Mouse (Mus musculus) intestine, embryonic 16.5 days (tissue): ENCODE data around the gene B4gat1. TPM values are rescaled to one million over a fixed set of nuclear protein-coding genes. Genes with fewer than 3 reads are reported as not detected.
A peak's percentile ranks its signal among the peaks of the same experiment; 100 is the strongest.
"Not testable (repeated sequence)": the region's sequence is repeated elsewhere in the genome, so short reads cannot be mapped to it uniquely, and the experiment has no call there.

Experiments used
- ATAC-seq: fragments of 200-750 bp; cut with Nextera tagmentation; 2 replicates; pipeline ENCODE4 v1.8.0; 2017; ENCODE audit warnings: moderate TSS enrichment, moderate library complexity
- H3K27ac ChIP-seq: fragments of 300-500 bp; sonication (generic); 2 replicates; pipeline ENCODE4 v1.5.1; 2014; ENCODE audit warnings: mild to moderate bottlenecking, low read length
- H3K27me3 ChIP-seq: fragments of 300-500 bp; sonication (generic); replicated peaks from 2 replicates; pipeline ENCODE4 v1.6.1; 2014; ENCODE audit warnings: low read length, control low read depth, mixed read lengths; ENCODE audit not compliant: control insufficient read depth, insufficient read depth
- H3K36me3 ChIP-seq: fragments of 300-500 bp; sonication (generic); 2 replicates; pipeline ENCODE4 v1.6.1; 2014; ENCODE audit warnings: low read length, control low read depth; ENCODE audit not compliant: control insufficient read depth, insufficient read depth
- H3K4me1 ChIP-seq: fragments of 300-500 bp; sonication (generic); 2 replicates; pipeline ENCODE4 v1.6.1; 2014; ENCODE audit warnings: low read length, control low read depth, mixed read lengths; ENCODE audit not compliant: control insufficient read depth, insufficient read depth
- H3K4me2 ChIP-seq: fragments of 300-500 bp; sonication (generic); 2 replicates; pipeline ENCODE4 v1.6.1; 2014; ENCODE audit warnings: low read depth, low read length, control low read depth
- H3K4me3 ChIP-seq: fragments of 300-500 bp; sonication (generic); 2 replicates; pipeline ENCODE4 v1.5.1; 2014; ENCODE audit warnings: mild to moderate bottlenecking, low read length
- H3K9ac ChIP-seq: fragments of 300-500 bp; sonication (generic); 2 replicates; pipeline ENCODE4 v1.6.1; 2014; ENCODE audit warnings: low read depth, low read length
- H3K9me3 ChIP-seq: fragments of 300-500 bp; sonication (generic); 2 replicates; pipeline ENCODE4 v1.6.1; 2016; ENCODE audit warnings: low read length, control low read depth; ENCODE audit not compliant: control insufficient read depth
- WGBS: fragments of 180-500 bp; shearing (Covaris S2); extraction: QIAGEN DNeasy Blood & Tissue Kit; methylation state at CpG from one replicate; pipeline ENCODE4 v1.1.7; 2014; 5-methylcytosine and 5-hydroxymethylcytosine counted together
- polyA plus RNA-seq: library from polyadenylated mRNA; unstranded; fragments of >200 nt; fragmentation: Nextera tagmentation; extraction: Ambion mirVana; gene quantifications from 2 replicates; pipeline ENCODE4 v1.2.1, GENCODE M21; 2015

Gene B4gat1
- polyA plus RNA-seq, 1 experiment from 2014 or later = 39.3 TPM

GRCm38 (mm10) chr19:5001666-5002406 is 36.8 kb upstream of the B4gat1 start:
- no peaks in the 10 kb centered on the region for H3K9me3 ChIP-seq
- H3K9ac ChIP-seq = peak overlapping the region; percentile 30; the same call in 1 of the 2 replicates

GRCm38 (mm10) chr19:5003644-5004043 is 35.0 kb upstream of the B4gat1 start:
- 58% methylated on average over 2 of the region's 2 CpGs for WGBS
- H3K4me3 ChIP-seq, H3K4me2 ChIP-seq, H3K4me1 ChIP-seq, H3K27me3 ChIP-seq, H3K9me3 ChIP-seq, H3K9ac ChIP-seq, H3K36me3 ChIP-seq, ATAC-seq, H3K27ac ChIP-seq: not testable (repeated sequence)

More at GRCm38 (mm10) chr19:5001666-5002406, 36.8 kb upstream of the B4gat1 start:
- ATAC-seq = peak; percentile 91
- peak overlapping the region; percentile 35 for H3K4me2 ChIP-seq
- H3K36me3 ChIP-seq = no peaks in the 10 kb centered on the region
- no peaks in the 10 kb centered on the region for H3K27me3 ChIP-seq
- peak overlapping the region; percentile 29 for H3K4me3 ChIP-seq
- WGBS = 1% methylated on average over 39 of the region's 39 CpGs
- H3K27ac ChIP-seq = no peak overlapping the region
- H3K4me1 ChIP-seq = 0 out of 2 replicates have a peak, but pooled peaks cover 4% of the 10 kb centered on the region

- Histone ChIP-seq H3K4me1 (no peaks in the 10 kb centered on the region), H3K9me3 (0 out of 2 replicates have a peak, but pooled peaks cover 2% of the 10 kb centered on the region), H3K4me2 (no peak overlapping the region), H3K27ac (no peak overlapping the region), H3K27me3 (no peaks in the 10 kb centered on the region), H3K36me3 (no peaks in the 10 kb centered on the region), H3K9ac (no peak overlapping the region), H3K4me3 (no peak overlapping the region)
- WGBS = 57% methylated on average over 4 of the region's 4 CpGs
- ATAC-seq = peak; percentile 6; the same call in 1 of the 2 replicates
Observed at GRCm38 (mm10) chr19:5004925-5005324, 33.7 kb upstream of the B4gat1 start.

GRCm38 (mm10) chr19:5013138-5013537 is 25.5 kb upstream of the B4gat1 start:
- Histone ChIP-seq H3K36me3 (no peaks in the 10 kb centered on the region), H3K27ac (no peak overlapping the region), H3K9me3 (no peaks in the 10 kb centered on the region), H3K4me2 (no peak overlapping the region), H3K4me1 (peaks cover 8% of the 10 kb centered on the region), H3K4me3 (no peak overlapping the region), H3K9ac (no peak overlapping the region), H3K27me3 (no peaks in the 10 kb centered on the region)
- 55% methylated on average over 8 of the region's 8 CpGs for WGBS
- no peak for ATAC-seq

GRCm38 (mm10) chr19:5014961-5015398 is 23.6 kb upstream of the B4gat1 start:
- WGBS = 18% methylated on average over 8 of the region's 8 CpGs
- Histone ChIP-seq H3K9ac (no peak overlapping the region), H3K36me3 (no peaks in the 10 kb centered on the region), H3K4me2 (no peak overlapping the region), H3K27ac (no peak overlapping the region), H3K4me3 (no peak overlapping the region), H3K4me1 (peaks cover 8% of the 10 kb centered on the region), H3K9me3 (no peaks in the 10 kb centered on the region), H3K27me3 (no peaks in the 10 kb centered on the region)
- ATAC-seq = no peak

GRCm38 (mm10) chr19:5016221-5016742 is 22.3 kb upstream of the B4gat1 start:
- Histone ChIP-seq H3K4me3 (no peak overlapping the region), H3K9ac (peak overlapping the region; percentile 44; the same call in 1 of the 2 replicates), H3K9me3 (no peaks in the 10 kb centered on the region), H3K4me2 (0 out of 2 replicates have a peak overlapping the region, but pooled peaks have one; percentile 31), H3K27me3 (no peaks in the 10 kb centered on the region), H3K4me1 (peaks cover 8% of the 10 kb centered on the region), H3K27ac (0 out of 2 replicates have a peak overlapping the region, but pooled peaks have one; percentile 33), H3K36me3 (no peaks in the 10 kb centered on the region)
- peak; percentile 59 for ATAC-seq
- 23% methylated on average over 10 of the region's 10 CpGs for WGBS

- Histone ChIP-seq H3K27me3 (no peaks in the 10 kb centered on the region), H3K4me1 (peaks cover 8% of the 10 kb centered on the region), H3K9ac (peak overlapping the region; percentile 44; the same call in 1 of the 2 replicates), H3K36me3 (no peaks in the 10 kb centered on the region), H3K27ac (0 out of 2 replicates have a peak overlapping the region, but pooled peaks have one; percentile 33), H3K9me3 (no peaks in the 10 kb centered on the region), H3K4me3 (no peak overlapping the region), H3K4me2 (0 out of 2 replicates have a peak overlapping the region, but pooled peaks have one; percentile 31)
- 24% methylated on average over 12 of the region's 12 CpGs for WGBS
- ATAC-seq = no peak
Observed at GRCm38 (mm10) chr19:5016782-5017181, 21.8 kb upstream of the B4gat1 start.

GRCm38 (mm10) chr19:5017611-5018010 is 21.0 kb upstream of the B4gat1 start:
- Histone ChIP-seq H3K27ac (no peak overlapping the region), H3K4me3 (no peak overlapping the region), H3K27me3 (no peaks in the 10 kb centered on the region), H3K36me3 (no peaks in the 10 kb centered on the region), H3K9ac (no peak overlapping the region), H3K4me1 (peaks cover 8% of the 10 kb centered on the region), H3K4me2 (no peak overlapping the region), H3K9me3 (no peaks in the 10 kb centered on the region)
- 73% methylated on average over 4 of the region's 4 CpGs for WGBS
- ATAC-seq = no peak

GRCm38 (mm10) chr19:5018191-5018590 is 20.4 kb upstream of the B4gat1 start:
- H3K4me1 ChIP-seq = peaks cover 8% of the 10 kb centered on the region
- WGBS = 90% methylated on average over 3 of the region's 3 CpGs
- no peak overlapping the region for H3K4me2 ChIP-seq
- H3K9ac ChIP-seq = no peak overlapping the region
- ATAC-seq = no peak
- H3K27me3 ChIP-seq = no peaks in the 10 kb centered on the region
- no peaks in the 10 kb centered on the region for H3K36me3 ChIP-seq
- H3K9me3 ChIP-seq = no peaks in the 10 kb centered on the region
- H3K4me3 ChIP-seq = no peak overlapping the region
- H3K27ac ChIP-seq = no peak overlapping the region
